Mouse (Mus musculus): ENCODE results near the gene Pou3f3.

DNA sequence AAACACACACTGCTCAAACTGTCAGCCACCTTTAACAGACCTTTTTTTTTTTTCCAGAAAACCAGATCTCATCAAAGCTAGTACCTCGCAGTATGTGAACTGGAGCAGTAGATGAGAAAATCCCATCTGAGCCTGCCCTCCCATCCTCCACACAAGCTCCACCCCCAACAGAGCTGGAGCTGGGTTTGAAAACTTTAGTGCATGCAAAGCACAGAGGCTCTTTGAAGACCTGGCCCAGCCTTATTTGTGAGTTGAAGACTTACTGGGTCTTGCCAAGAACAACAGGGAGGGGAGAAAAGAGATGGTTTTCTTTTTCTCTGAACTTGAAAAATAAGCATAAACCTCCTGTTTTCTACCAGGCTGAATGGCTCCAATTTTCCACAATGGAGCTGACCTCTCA lies 28.0 kb upstream of the Pou3f3 start:
- TF ChIP-seq POLR2A (IDR thresholded peaks at IDR 0.05; ENCODE audit: borderline replicate concordance, low read depth, low read length) (no peak), CTCF (IDR thresholded peaks at IDR 0.05; ENCODE audit: low read depth, low read length) (no peak)

Data from bone marrow macrophage, adult 2 months (primary cell).